8 mouse cellular contexts compared by ENCODE assay signal in genomic region chr1:42695578-42695915, GRCm38 (mm10). TPM values are rescaled to one million over a fixed set of nuclear protein-coding genes. Genes with fewer than 3 reads are reported as not detected.
A peak's percentile ranks its signal among the peaks of the same experiment; 100 is the strongest.
DNase-seq lines count a peak whose midpoint lies in the region; ATAC-seq and TF ChIP-seq lines count a peak whose summit lies in the region.

Pou3f3 (plus strand) TSS chr1:42695768.

- H3K27me3 ChIP-seq in heart, adult 2 months (ENCODE audit: control insufficient read depth, insufficient read depth, low read length): peaks cover 37% of the 10 kb centered on the region
- H3K27me3 ChIP-seq in kidney, embryonic 16.5 days (ENCODE audit: insufficient read depth, low read length): peaks cover 89% of the 10 kb centered on the region
- peaks cover 83% of the 10 kb centered on the region for H3K27me3 ChIP-seq in limb, embryonic 13.5 days

- ATAC-seq in kidney, embryonic 16.5 days (ENCODE audit: low FRiP score, low TSS enrichment): peak; percentile 92
- peak; percentile 84 for ATAC-seq in limb, embryonic 13.5 days (ENCODE audit: low FRiP score, low read depth)

- TF ChIP-seq POLR2A in cortical plate, adult 2 months (IDR thresholded peaks at IDR 0.05; ENCODE audit: extremely low read depth, insufficient read depth, low read length): peak; percentile 99
- no peak for TF ChIP-seq POLR2A in heart, adult 2 months (IDR thresholded peaks at IDR 0.05; ENCODE audit: insufficient read depth, low read depth, low read length)

- no peak for TF ChIP-seq EP300 in heart, adult 2 months (IDR thresholded peaks at IDR 0.05; ENCODE audit: insufficient read depth, low read depth, low read length)

- no peaks in the 10 kb centered on the region for H3K36me3 ChIP-seq in heart, adult 2 months (ENCODE audit: control insufficient read depth, insufficient read depth, low read length)
- no peaks in the 10 kb centered on the region for H3K36me3 ChIP-seq in kidney, embryonic 16.5 days (ENCODE audit: insufficient read depth, low read length)
- no peaks in the 10 kb centered on the region for H3K36me3 ChIP-seq in limb, embryonic 13.5 days

- peak within 1 kb of the TSS; percentile 93 for H3K4me3 ChIP-seq in cortical plate, adult 2 months (ENCODE audit: insufficient read depth, low read length)
- H3K4me3 ChIP-seq in heart, adult 2 months: peak within 1 kb of the TSS; percentile 17; the same call in 1 of the 2 replicates
- H3K4me3 ChIP-seq in kidney, embryonic 16.5 days (ENCODE audit: low read length): peak within 1 kb of the TSS; percentile 60
- H3K4me3 ChIP-seq in limb, embryonic 13.5 days: peak within 1 kb of the TSS; percentile 54

- peak; percentile 98 for DNase-seq in brain, adult 2 months (ENCODE audit: low read depth, low spot score)
- DNase-seq in heart, adult 2 months: no peak
- peak; percentile 93 for DNase-seq in neural tube, embryonic 10.5 days (ENCODE audit: extremely low spot score, low spot score)
- no peak for DNase-seq in adipocyte (ENCODE audit: low spot score)
- no peak for DNase-seq in thymus, postnatal 25 days

- H3K27ac ChIP-seq in cortical plate, adult 2 months (ENCODE audit: insufficient read depth, low read length): peak within 1 kb of the TSS; percentile 96
- no peak within 1 kb of the TSS for H3K27ac ChIP-seq in heart, adult 2 months
- peak within 1 kb of the TSS; percentile 91 for H3K27ac ChIP-seq in kidney, embryonic 16.5 days (ENCODE audit: low read length)
- H3K27ac ChIP-seq in limb, embryonic 13.5 days: peak within 1 kb of the TSS; percentile 33; the same call in 1 of the 2 replicates

- no peak within 1 kb of the TSS for H3K9ac ChIP-seq in heart, adult 2 months (ENCODE audit: low read depth, low read length)
- peak within 1 kb of the TSS; percentile 76 for H3K9ac ChIP-seq in kidney, embryonic 16.5 days (replicated peaks; ENCODE audit: low read length)
- peak within 1 kb of the TSS; percentile 63 for H3K9ac ChIP-seq in limb, embryonic 13.5 days

- no peaks in the 10 kb centered on the region for H3K9me3 ChIP-seq in kidney, embryonic 16.5 days (ENCODE audit: low read length)
- no peaks in the 10 kb centered on the region for H3K9me3 ChIP-seq in limb, embryonic 13.5 days

- intact Hi-C loops in heart, adult 2 months (cut with DNase I): loop anchor here (10.0 kb wide), 1 partner anchor 1431 kb away; no protein-coding TSS in a partner anchor

- peak within 1 kb of the TSS; percentile 60 for H3K4me2 ChIP-seq in kidney, embryonic 16.5 days (replicated peaks; ENCODE audit: low read depth, low read length)
- peak within 1 kb of the TSS; percentile 80 for H3K4me2 ChIP-seq in limb, embryonic 13.5 days (replicated peaks)

- TF ChIP-seq CTCF in cortical plate, adult 2 months (IDR thresholded peaks at IDR 0.05; ENCODE audit: extremely low read depth, insufficient read depth, low read length): no peak
- TF ChIP-seq CTCF in heart, adult 2 months (IDR thresholded peaks at IDR 0.05): no peak

- H3K4me1 ChIP-seq in cortical plate, adult 2 months (ENCODE audit: control insufficient read depth, insufficient read depth, low read length): no peaks in the 10 kb centered on the region
- H3K4me1 ChIP-seq in heart, adult 2 months (ENCODE audit: control insufficient read depth, insufficient read depth, low read length): peaks cover 1% of the 10 kb centered on the region
- H3K4me1 ChIP-seq in kidney, embryonic 16.5 days (ENCODE audit: insufficient read depth, low read length): peaks cover 13% of the 10 kb centered on the region
- H3K4me1 ChIP-seq in limb, embryonic 13.5 days: peaks cover 38% of the 10 kb centered on the region

- WGBS in heart, adult 2 months: 4% methylated on average over 19 of the region's 21 CpGs
- 0% methylated on average over 19 of the region's 21 CpGs for WGBS in kidney, embryonic 16.5 days
- WGBS in limb, embryonic 13.5 days: under 1% methylated on average over 21 of the region's 21 CpGs

- H3K79me2 ChIP-seq in heart, adult 2 months (replicated peaks; ENCODE audit: control insufficient read depth, insufficient read depth, low read length): no peaks in the 10 kb centered on the region

RNA-seq across cellular contexts. Expression of gene Pou3f3, which starts in this region (rescaled TPM):
- polyA plus RNA-seq in cortical plate, adult 2 months (2012; rRNA removed): 37.5 and 39.1 TPM in 2 replicates
- total RNA-seq in heart, adult 2 months (2021): not detected
- polyA plus RNA-seq in heart, adult 2 months (2012; rRNA removed): not detected in 2 replicates
- 7.6 and 8.4 TPM in 2 replicates for polyA plus RNA-seq in kidney, embryonic 16.5 days (2015; fragmentation: Nextera tagmentation; extraction: Ambion mirVana)
- polyA plus RNA-seq in limb, embryonic 13.5 days (2015; fragmentation: Nextera tagmentation; extraction: Ambion mirVana): 0.93 and 0.97 TPM in 2 replicates

Comparison
In these comparisons a context has a peak if more than half of its experiments do, and no peak if none do; other contexts are left out.
1. Peak in ATAC-seq, H3K4me3 ChIP-seq, H3K27ac ChIP-seq, H3K9ac ChIP-seq and H3K4me2 ChIP-seq in limb, embryonic 13.5 days; RNA of the gene not detected or under 1 TPM.
2. DNase-seq: peak in brain, adult 2 months (single experiment) and neural tube, embryonic 10.5 days (single experiment); none in heart, adult 2 months (0 of 2), adipocyte (single experiment) and thymus, postnatal 25 days (single experiment).
3. H3K4me3 ChIP-seq: peak in every context shown above with its lines; median percentile 93 in cortical plate, adult 2 months; 60 in kidney, embryonic 16.5 days; 54 in limb, embryonic 13.5 days; 17 in heart, adult 2 months.